Mouse (Mus musculus) heart, embryonic 14.5 days (tissue): ENCODE measurements around the gene Phc3. TPM values are rescaled to one million over a fixed set of nuclear protein-coding genes. Genes with fewer than 3 reads are reported as not detected.

Experiments used
- ATAC-seq: fragments of 200-750 bp; cut with Nextera tagmentation; 2 replicates; pipeline ENCODE4 v1.8.0; 2017; ENCODE audit warnings: low read depth, moderate TSS enrichment; ENCODE audit not compliant: insufficient number of reproducible peaks, insufficient read depth, low FRiP score
- H3K27ac ChIP-seq, 2 experiments: fragments of 200-500 bp in 1 of 2; fragments of 300-500 bp in 1 of 2; sonication (generic) in 1 of 2; replicated peaks in 1 of 2; 2 replicates each; pipeline ENCODE4 v1.5.1; 2012 to 2014; ENCODE audit warnings: low read depth in 2 of 2, low read length in 2 of 2, control low read depth in 1 of 2, mild to moderate bottlenecking in 1 of 2, mixed read lengths in 1 of 2; ENCODE audit not compliant: control insufficient read depth in 1 of 2, insufficient read depth in 1 of 2
- H3K27me3 ChIP-seq: fragments of 300-500 bp; sonication (generic); 2 replicates; pipeline ENCODE4 v1.6.1; 2014; ENCODE audit warnings: mild to moderate bottlenecking, low read length, control low read depth; ENCODE audit not compliant: control insufficient read depth, insufficient read depth
- H3K36me3 ChIP-seq: fragments of 300-500 bp; sonication (generic); 2 replicates; pipeline ENCODE4 v1.6.1; 2014; ENCODE audit warnings: mild to moderate bottlenecking, control low read depth, low read length, mixed read lengths; ENCODE audit not compliant: control insufficient read depth, insufficient read depth
- H3K4me1 ChIP-seq, 2 experiments: fragments of 200-500 bp in 1 of 2; fragments of 300-500 bp in 1 of 2; sonication (generic) in 1 of 2; 2 replicates each; pipeline ENCODE4 v1.6.1; 2012 to 2014; ENCODE audit warnings: low read length in 2 of 2, control low read depth in 1 of 2, mixed read lengths in 1 of 2; ENCODE audit not compliant: control insufficient read depth in 2 of 2, insufficient read depth in 2 of 2
- H3K4me2 ChIP-seq: fragments of 300-500 bp; sonication (generic); 2 replicates; pipeline ENCODE4 v1.6.1; 2014; ENCODE audit warnings: mild to moderate bottlenecking, low read length
- H3K4me3 ChIP-seq, 2 experiments: fragments of 200-500 bp in 1 of 2; fragments of 300-500 bp in 1 of 2; sonication (generic) in 1 of 2; 2 replicates each; pipeline ENCODE4 v1.5.1; 2012 to 2014; ENCODE audit warnings: low read length in 2 of 2, mild to moderate bottlenecking in 2 of 2, control low read depth in 1 of 2, low read depth in 1 of 2, moderate library complexity in 1 of 2; ENCODE audit not compliant: control insufficient read depth in 1 of 2, insufficient read depth in 1 of 2
- H3K9ac ChIP-seq: fragments of 300-500 bp; sonication (generic); 2 replicates; pipeline ENCODE4 v1.6.1; 2014; ENCODE audit warnings: mild to moderate bottlenecking, low read length
- H3K9me3 ChIP-seq: fragments of 300-500 bp; sonication (generic); 2 replicates; pipeline ENCODE4 v1.6.1; 2016; ENCODE audit warnings: low read length, control low read depth; ENCODE audit not compliant: control insufficient read depth
- WGBS: fragments of 180-500 bp; shearing (Covaris S2); extraction: QIAGEN DNeasy Blood & Tissue Kit; methylation state at CpG from one replicate; pipeline ENCODE4 v1.1.7; 2014; 5-methylcytosine and 5-hydroxymethylcytosine counted together
- polyA plus RNA-seq: library from polyadenylated mRNA; unstranded; fragments of >200 nt; fragmentation: Nextera tagmentation; extraction: Ambion mirVana; gene quantifications from 2 replicates; pipeline ENCODE4 v1.2.1, GENCODE M21; 2014

Phc3 gene
- polyA plus RNA-seq, 1 experiment from 2014 or later: 7.2 TPM

DNA sequence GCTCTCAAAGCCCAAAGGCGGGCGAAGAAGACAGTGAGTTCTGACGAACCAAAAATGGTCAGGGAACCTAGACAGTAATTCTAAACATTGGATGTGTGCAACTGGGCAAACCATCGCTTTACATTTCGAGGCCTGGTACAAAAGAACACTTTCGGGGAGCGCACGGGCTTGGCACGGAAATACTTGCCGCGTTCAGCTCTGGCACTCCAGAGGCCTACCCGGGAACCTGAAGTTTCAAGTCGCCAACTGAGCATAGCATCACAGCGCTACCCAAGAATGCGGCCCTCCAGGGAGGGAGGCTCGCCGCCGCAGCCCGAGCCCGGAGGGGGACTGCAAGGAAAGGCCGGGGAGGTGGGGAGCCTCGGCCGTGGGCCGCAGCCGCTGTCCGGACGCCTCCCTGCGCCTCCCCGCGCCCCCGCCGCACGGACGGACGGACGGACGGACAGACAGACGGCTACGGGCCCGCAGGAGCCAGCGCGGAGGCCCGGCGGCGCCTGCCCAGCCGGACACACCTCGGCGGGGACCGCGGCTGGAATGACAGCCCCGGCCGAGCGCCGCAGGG is 603 bp downstream of the Phc3 start:
- H3K9me3 ChIP-seq: no peaks in the 10 kb centered on the region
- under 1% methylated on average over 39 of the region's 54 CpGs for WGBS
- H3K4me1 ChIP-seq: peaks cover 0 to 7% of the 10 kb centered on the region in 2 experiments; a peak in 2 of 4 replicates
- peaks cover 26% of the 10 kb centered on the region for H3K36me3 ChIP-seq
- H3K4me2 ChIP-seq: peak overlapping the region; percentile 62
- H3K27me3 ChIP-seq: no peaks in the 10 kb centered on the region
- peak overlapping the region; percentile 69 to 96 for H3K4me3 ChIP-seq
- H3K9ac ChIP-seq: peak overlapping the region; percentile 80
- peak overlapping the region; percentile 79 to 83 for H3K27ac ChIP-seq
- ATAC-seq: peak; percentile 74

DNA sequence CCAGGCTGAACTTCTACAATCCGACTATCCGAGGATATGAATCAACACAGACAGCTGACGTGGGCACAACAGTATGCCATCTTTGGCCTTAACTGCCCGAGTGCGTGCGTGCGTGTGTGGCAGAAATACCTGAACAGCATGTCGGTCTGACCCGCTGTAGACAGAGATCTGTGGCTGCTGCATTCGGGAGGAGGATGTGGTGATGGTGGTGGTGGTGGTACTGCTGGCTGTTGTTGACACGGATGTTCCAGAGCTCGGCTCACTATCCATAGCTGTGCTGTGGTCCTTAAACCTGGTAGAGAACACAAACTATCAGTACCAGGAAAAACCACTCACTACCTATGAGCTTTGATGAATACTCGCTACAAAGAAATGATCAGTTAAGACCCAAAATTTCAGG is 3.6 kb downstream of the Phc3 start:
- H3K4me3 ChIP-seq: no peak overlapping the region
- H3K4me2 ChIP-seq: no peak overlapping the region
- ATAC-seq: no peak
- no peak overlapping the region for H3K27ac ChIP-seq
- WGBS: 92% methylated on average over 13 of the region's 13 CpGs
- no peak overlapping the region for H3K9ac ChIP-seq
- peaks cover 0 to 7% of the 10 kb centered on the region in 2 experiments; a peak in 2 of 4 replicates for H3K4me1 ChIP-seq
- peaks cover 52% of the 10 kb centered on the region for H3K36me3 ChIP-seq
- no peaks in the 10 kb centered on the region for H3K27me3 ChIP-seq
- H3K9me3 ChIP-seq: peaks cover 3% of the 10 kb centered on the region; the same call in 1 of the 2 replicates

DNA sequence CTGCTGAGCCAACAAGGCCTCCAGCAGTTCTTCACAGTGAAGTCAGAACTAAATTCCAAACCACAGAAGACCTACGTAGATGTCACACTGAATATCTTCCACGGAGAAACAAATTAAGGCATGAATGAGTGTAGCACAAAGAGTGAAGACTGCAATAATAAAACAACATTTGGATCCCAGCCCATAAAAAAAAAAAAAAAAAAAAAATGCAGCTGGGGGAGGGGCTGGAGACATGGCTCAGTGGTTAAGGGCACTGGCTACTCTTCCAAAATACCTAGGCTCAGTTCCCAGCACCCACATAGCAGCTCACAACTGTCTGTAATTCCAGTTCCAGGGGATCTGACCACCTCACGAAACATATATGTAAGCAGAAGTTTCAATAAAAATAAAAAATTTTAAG is 5.0 kb downstream of the Phc3 start:
- no peak overlapping the region for H3K4me2 ChIP-seq
- no peak overlapping the region for H3K27ac ChIP-seq
- H3K27me3 ChIP-seq: no peaks in the 10 kb centered on the region
- no peak overlapping the region for H3K9ac ChIP-seq
- no peak overlapping the region for H3K4me3 ChIP-seq
- H3K36me3 ChIP-seq: peaks cover 66% of the 10 kb centered on the region
- H3K4me1 ChIP-seq: peaks cover 0 to 7% of the 10 kb centered on the region in 2 experiments; a peak in 2 of 4 replicates
- ATAC-seq: no peak
- WGBS: 96% methylated on average over 3 of the region's 3 CpGs
- H3K9me3 ChIP-seq: peaks cover 3% of the 10 kb centered on the region; the same call in 1 of the 2 replicates

DNA sequence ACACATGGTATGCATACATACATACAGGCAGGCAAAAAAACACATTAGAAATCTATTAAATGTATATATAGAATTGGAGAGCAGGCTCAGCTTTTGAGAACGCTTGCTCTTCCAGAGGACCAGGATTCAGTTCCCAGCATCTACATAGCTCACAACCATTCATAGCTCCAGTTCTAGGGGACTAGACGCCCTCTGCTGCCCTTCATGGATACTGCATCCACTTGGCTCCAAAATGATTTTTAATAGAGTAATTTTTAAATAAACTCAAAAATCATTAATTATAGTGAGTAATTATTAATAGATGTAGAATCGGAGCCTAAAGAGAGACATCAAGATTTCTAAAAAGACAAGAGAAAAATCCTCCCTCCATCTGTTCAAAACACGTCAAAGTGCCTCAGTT is 6.1 kb downstream of the Phc3 start:
- Histone ChIP-seq H3K27me3 (no peaks in the 10 kb centered on the region), H3K27ac (no peak overlapping the region), H3K9me3 (peaks cover 3% of the 10 kb centered on the region; the same call in 1 of the 2 replicates), H3K36me3 (peaks cover 77% of the 10 kb centered on the region), H3K9ac (no peak overlapping the region), H3K4me2 (no peak overlapping the region), H3K4me3 (no peak overlapping the region), H3K4me1 (peaks cover 0 to 8% of the 10 kb centered on the region in 2 experiments; a peak in 2 of 4 replicates)
- WGBS: 90% methylated on average over 4 of the region's 4 CpGs
- ATAC-seq: no peak

DNA sequence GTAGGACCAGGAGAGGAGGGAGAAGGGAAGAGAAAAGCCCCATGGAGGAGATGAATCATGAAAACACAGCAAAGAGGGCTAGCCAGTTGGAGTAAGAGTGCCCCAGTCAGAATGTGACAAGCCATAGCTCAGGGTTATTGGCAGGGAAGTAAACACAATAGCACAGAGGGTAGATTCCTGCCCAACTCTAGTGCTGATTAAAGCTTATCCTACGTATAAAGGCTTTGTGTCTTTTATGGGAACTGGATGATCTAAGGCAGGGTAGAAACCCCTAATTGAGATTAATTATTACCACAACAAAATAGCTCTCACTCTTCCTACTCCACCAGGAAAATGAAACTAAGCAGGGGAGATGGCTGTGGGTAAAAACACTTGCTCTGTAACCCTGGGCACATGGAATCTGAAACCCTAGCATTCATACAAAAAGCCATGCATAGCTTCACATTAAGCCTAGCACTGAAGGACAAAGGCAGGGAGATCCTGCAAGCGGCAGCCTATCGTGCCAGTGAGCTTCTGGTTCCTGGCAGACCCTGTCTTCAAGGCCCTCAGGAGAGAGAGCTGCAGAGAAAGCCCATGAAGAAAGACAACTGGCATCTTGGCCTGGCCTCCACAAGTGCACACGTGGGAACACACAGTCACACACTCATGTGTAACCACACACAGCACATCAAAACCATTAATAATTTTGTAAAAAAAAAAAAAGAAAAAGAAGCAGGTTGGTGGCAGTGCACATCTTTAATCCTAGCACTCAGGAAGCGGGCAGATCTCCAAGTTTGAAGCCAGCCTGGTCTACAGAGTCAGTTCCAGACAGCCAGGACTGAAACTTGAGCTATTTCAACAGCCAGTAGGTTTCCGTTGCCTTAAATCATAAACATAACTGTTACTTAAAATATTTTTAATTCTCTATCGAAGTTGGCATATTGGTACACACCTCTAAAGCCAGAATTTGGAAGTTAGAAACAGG is 9.1 kb downstream of the Phc3 start:
- Histone ChIP-seq H3K36me3 (peaks cover 94% of the 10 kb centered on the region), H3K9me3 (peaks cover 3% of the 10 kb centered on the region; the same call in 1 of the 2 replicates), H3K4me1 (peaks cover 0 to 3% of the 10 kb centered on the region in 2 experiments; a peak in 1 of 4 replicates), H3K9ac (no peak overlapping the region), H3K4me2 (no peak overlapping the region), H3K27me3 (no peaks in the 10 kb centered on the region), H3K27ac (peak overlapping the region in 1 of 2 experiments; percentile 12; a peak in 2 of 4 replicates), H3K4me3 (no peak overlapping the region)
- ATAC-seq: peak; percentile 21; the same call in 1 of the 2 replicates
- 65% methylated on average over 7 of the region's 7 CpGs for WGBS

DNA sequence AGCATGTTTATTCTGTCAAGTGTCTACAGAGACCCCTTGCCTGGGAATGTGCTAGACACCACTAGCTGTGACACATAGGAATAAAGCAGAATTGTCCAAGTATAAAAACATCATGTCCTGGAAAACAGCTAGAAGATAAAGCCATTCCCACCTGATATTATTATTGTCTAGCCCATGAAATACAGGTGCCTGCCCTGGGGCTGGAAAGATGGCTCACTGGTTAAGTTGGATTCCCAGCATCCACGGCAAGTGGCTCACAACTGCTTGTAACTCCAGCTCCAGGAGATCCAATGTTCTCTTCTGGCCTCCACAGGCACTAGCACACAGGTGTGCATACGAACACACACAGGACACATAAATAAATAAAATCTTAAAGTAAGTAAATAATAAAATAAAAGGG is 10.5 kb downstream of the Phc3 start:
- Histone ChIP-seq H3K27ac (no peak overlapping the region; a peak in 1 of 4 replicates), H3K36me3 (peaks cover 94% of the 10 kb centered on the region), H3K4me2 (no peak overlapping the region), H3K4me1 (peaks cover 0 to 3% of the 10 kb centered on the region in 2 experiments; a peak in 1 of 4 replicates), H3K9me3 (peaks cover 3% of the 10 kb centered on the region; the same call in 1 of the 2 replicates), H3K27me3 (no peaks in the 10 kb centered on the region), H3K4me3 (no peak overlapping the region), H3K9ac (no peak overlapping the region)
- ATAC-seq: no peak
- 60% methylated on average over 2 of the region's 2 CpGs for WGBS

DNA sequence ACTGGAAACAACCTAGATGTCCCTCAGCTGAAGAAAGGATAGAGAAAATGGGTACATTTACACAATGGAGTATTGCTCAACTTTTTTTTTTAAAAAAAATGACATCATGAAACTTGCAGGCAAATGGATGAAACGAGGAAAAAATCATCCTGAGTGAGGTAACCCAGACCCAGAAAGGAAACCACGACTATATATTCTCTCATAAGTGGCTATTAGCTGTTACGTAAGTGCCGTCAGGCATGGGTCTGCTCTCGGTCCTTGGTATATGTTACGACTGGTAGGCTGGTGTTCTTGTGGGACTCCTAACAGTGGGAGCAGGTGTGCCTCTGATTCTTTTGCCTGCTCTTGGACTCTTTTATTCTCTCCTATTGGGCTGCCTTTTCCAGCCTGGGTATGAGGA is 12.9 kb downstream of the Phc3 start:
- H3K9me3 ChIP-seq: no peaks in the 10 kb centered on the region
- ATAC-seq: no peak
- H3K27ac ChIP-seq: no peak overlapping the region
- H3K4me3 ChIP-seq: no peak overlapping the region
- H3K9ac ChIP-seq: no peak overlapping the region
- peaks cover 0 to 3% of the 10 kb centered on the region in 2 experiments; a peak in 1 of 4 replicates for H3K4me1 ChIP-seq
- 94% methylated on average over 6 of the region's 6 CpGs for WGBS
- no peaks in the 10 kb centered on the region for H3K27me3 ChIP-seq
- peaks cover 92% of the 10 kb centered on the region for H3K36me3 ChIP-seq
- H3K4me2 ChIP-seq: no peak overlapping the region
